ENCODE assay signal across 7 mouse cellular contexts in genomic region chr3:89613526-89614523, GRCm38 (mm10).
DNase-seq lines count a peak whose midpoint lies in the region; ATAC-seq lines count a peak whose summit lies in the region.

No protein-coding gene starts in this region.

- peak; percentile 91 for DNase-seq in adrenal gland, postnatal 14 days
- peak; percentile 56 for DNase-seq in embryo, embryonic 11.5 days (ENCODE audit: low read depth, low spot score)
- peak; percentile 51 to 52 for DNase-seq in heart, adult 18-20 months
- DNase-seq in kidney, adult 18-20 months = peak; percentile 66
- DNase-seq in left cerebral cortex, postnatal 10 days (ENCODE audit: extremely low spot score in 1 of 2, low spot score in 2 of 2) = peak; percentile 62 to 88
- DNase-seq in urinary bladder, postnatal 25 days (ENCODE audit: low spot score) = peak; percentile 33

- peaks cover 13% of the 10 kb centered on the region for H3K4me1 ChIP-seq in neural tube, embryonic 12.5 days

- intact Hi-C loops in left cerebral cortex, postnatal 10 days (cut with DNase I) = loop anchor here (10.0 kb wide), 1 partner anchor 89 kb away; the partner anchor contains the start of gene Kcnn3

- no peak overlapping the region for H3K4me3 ChIP-seq in neural tube, embryonic 12.5 days

- H3K27me3 ChIP-seq in neural tube, embryonic 12.5 days (replicated peaks) = no peaks in the 10 kb centered on the region

- no peaks in the 10 kb centered on the region for H3K36me3 ChIP-seq in neural tube, embryonic 12.5 days

- peak; percentile 88 for ATAC-seq in neural tube, embryonic 12.5 days (ENCODE audit: low FRiP score, low read depth)

- no peak overlapping the region for H3K27ac ChIP-seq in neural tube, embryonic 12.5 days

- no peaks in the 10 kb centered on the region for H3K9me3 ChIP-seq in neural tube, embryonic 12.5 days

- 45% methylated on average over 18 of the region's 18 CpGs for WGBS in neural tube, embryonic 12.5 days

- peak overlapping the region; percentile 20; the same call in 1 of the 2 replicates for H3K4me2 ChIP-seq in neural tube, embryonic 12.5 days (replicated peaks)

- H3K9ac ChIP-seq in neural tube, embryonic 12.5 days = no peak overlapping the region

Comparison
In these comparisons a context has a peak if more than half of its experiments do, and no peak if none do; other contexts are left out.
1. DNase-seq: peak in every context shown above with its lines; median percentile 91 in adrenal gland, postnatal 14 days; 75 in left cerebral cortex, postnatal 10 days; 66 in kidney, adult 18-20 months; 56 in embryo, embryonic 11.5 days; 52 in heart, adult 18-20 months; 33 in urinary bladder, postnatal 25 days.